Mouse (Mus musculus) urinary bladder, postnatal 10 days (tissue): ENCODE measurements around the gene Lsm14b.

Experiments
- DNase-seq: peaks from one replicate; pipeline ENCODE4 v3.0.0; 2022; ENCODE audit warnings: low spot score

The Lsm14b gene

GRCm38 (mm10) chr2:180053001-180053400, 28.2 kb downstream of the Lsm14b start:
- DNase-seq = no peak

- no peak for DNase-seq
Measured at GRCm38 (mm10) chr2:180063338-180064131, 38.7 kb downstream of the Lsm14b start.

GRCm38 (mm10) chr2:180069770-180070480, 45.1 kb downstream of the Lsm14b start:
- DNase-seq = no peak

GRCm38 (mm10) chr2:180070481-180071453, 46.0 kb downstream of the Lsm14b start, which contains the start of gene Mtg2:
TSS of gene Mtg2 (plus strand) at chr2:180070588.
- peak; percentile 83 for DNase-seq

DNA sequence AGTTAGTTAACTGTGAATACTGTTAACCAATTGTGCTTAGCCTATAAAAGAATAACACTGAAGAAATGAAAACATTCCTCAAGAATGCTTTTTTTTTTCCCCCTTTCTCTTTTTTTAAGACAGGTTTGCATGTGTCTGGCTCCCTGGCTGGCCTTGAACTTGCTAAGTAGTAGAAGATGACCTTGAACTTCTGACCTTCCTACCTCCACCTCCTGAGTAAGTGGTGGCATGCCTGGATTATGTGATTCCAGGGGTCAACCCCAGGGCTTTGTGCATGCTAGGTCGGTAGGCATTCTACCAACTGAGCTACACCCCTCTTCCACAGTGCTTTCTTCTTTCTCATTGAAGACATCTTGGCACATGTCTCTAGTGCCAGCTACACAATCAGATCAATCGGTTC, 46.9 kb downstream of the Lsm14b start:
- no peak for DNase-seq

- DNase-seq = no peak
Measured at GRCm38 (mm10) chr2:180072886-180073285, 48.1 kb downstream of the Lsm14b start.

DNA sequence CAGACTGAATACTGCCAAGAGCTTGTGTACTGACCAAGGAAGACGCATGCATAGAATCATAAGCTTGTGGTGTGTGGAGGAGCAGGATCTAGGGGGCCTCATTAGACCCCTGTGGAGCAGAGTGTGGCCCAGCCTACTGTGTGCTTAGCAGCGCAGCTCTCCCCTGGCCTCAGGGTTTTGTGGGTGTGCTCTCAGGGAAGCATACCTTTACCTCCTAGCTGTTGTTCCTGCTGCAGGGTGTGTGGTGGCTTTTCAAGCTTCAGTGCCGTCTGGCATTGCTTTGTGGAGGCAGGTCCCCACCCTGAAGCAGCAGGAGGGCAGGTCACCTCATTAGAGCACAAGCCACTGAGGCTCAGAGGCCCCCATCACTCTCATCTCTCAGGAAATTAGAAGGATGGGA, 52.8 kb downstream of the Lsm14b start:
- no peak for DNase-seq

- DNase-seq = no peak
Measured at GRCm38 (mm10) chr2:180080680-180081079, 55.9 kb downstream of the Lsm14b start.

GRCm38 (mm10) chr2:180083063-180083462, 58.3 kb downstream of the Lsm14b start:
- DNase-seq = no peak

- no peak for DNase-seq
Measured at GRCm38 (mm10) chr2:180084565-180084964, 59.8 kb downstream of the Lsm14b start.
